In genomic region chr5:125244825-125245533, GRCm38 (mm10) we compare ENCODE assay signal across 9 mouse cellular contexts.
DNase-seq lines count a peak whose midpoint lies in the region; ATAC-seq and TF ChIP-seq lines count a peak whose summit lies in the region.
"Had no signal": no experiment of that assay in that cellular context is flagged by ENCODE, and none has a peak within 500 bp of the region (broad histone marks: within the 10 kb centered on the region; RNA-seq: fewer than 3 reads in every experiment).

No protein-coding gene starts in this region.

- peak overlapping the region; percentile 49 for H3K4me2 ChIP-seq in hindbrain, postnatal 0 days (ENCODE audit: low read depth, low read length)
- H3K4me2 ChIP-seq in neural tube, embryonic 15.5 days = peak overlapping the region; percentile 56

- H3K36me3 ChIP-seq in hindbrain, postnatal 0 days (ENCODE audit: insufficient read depth, low read length) = no peaks in the 10 kb centered on the region
- no peaks in the 10 kb centered on the region for H3K36me3 ChIP-seq in neural tube, embryonic 15.5 days
- H3K36me3 ChIP-seq: liver, embryonic 13.5 days had no signal

- ATAC-seq in hindbrain, postnatal 0 days = peak; percentile 51
- peak; percentile 40 for ATAC-seq in neural tube, embryonic 15.5 days (ENCODE audit: low FRiP score)

- H3K27ac ChIP-seq in hindbrain, postnatal 0 days = peak overlapping the region; percentile 85
- peak overlapping the region; percentile 92 for H3K27ac ChIP-seq in neural tube, embryonic 15.5 days (replicated peaks)
- H3K27ac ChIP-seq: liver, embryonic 13.5 days had no signal

- no peaks in the 10 kb centered on the region for H3K27me3 ChIP-seq in hindbrain, postnatal 0 days (ENCODE audit: insufficient read depth, low read length)
- H3K27me3 ChIP-seq in neural tube, embryonic 15.5 days (replicated peaks) = no peaks in the 10 kb centered on the region

- no peak overlapping the region for H3K4me3 ChIP-seq in hindbrain, postnatal 0 days (ENCODE audit: low read length)
- peak overlapping the region; percentile 23 for H3K4me3 ChIP-seq in neural tube, embryonic 15.5 days (replicated peaks)
- H3K4me3 ChIP-seq: liver, embryonic 13.5 days had no signal

- H3K4me1 ChIP-seq in hindbrain, postnatal 0 days (ENCODE audit: insufficient read depth, low read length) = peaks cover 12% of the 10 kb centered on the region
- H3K4me1 ChIP-seq in neural tube, embryonic 15.5 days = peaks cover 52% of the 10 kb centered on the region
- H3K4me1 ChIP-seq: liver, embryonic 13.5 days had no signal

- H3K9me3 ChIP-seq in hindbrain, postnatal 0 days (ENCODE audit: low read length) = no peaks in the 10 kb centered on the region
- no peaks in the 10 kb centered on the region for H3K9me3 ChIP-seq in neural tube, embryonic 15.5 days (replicated peaks)
- H3K9me3 ChIP-seq: liver, embryonic 13.5 days had no signal

- 12% methylated on average over 13 of the region's 13 CpGs for WGBS in hindbrain, postnatal 0 days
- 7% methylated on average over 12 of the region's 13 CpGs for WGBS in neural tube, embryonic 15.5 days

- intact Hi-C loops in left cerebral cortex, postnatal 4 days (cut with DNase I) = no loop called here

- no peak for TF ChIP-seq CTCF in hindbrain, postnatal 0 days (IDR thresholded peaks at IDR 0.05; ENCODE audit: low read depth)

- DNase-seq in left cerebral cortex, postnatal 4 days = peak; percentile 77
- DNase-seq in left cerebral cortex, adult 11 months (ENCODE audit: low spot score) = no peak
- DNase-seq in embryo, embryonic 9.5 days (ENCODE audit: extremely low spot score) = peak; percentile 51
- peak; percentile 66 for DNase-seq in hindbrain, postnatal 0 days (ENCODE audit: low spot score)
- DNase-seq in right cerebral cortex, postnatal 36 days (ENCODE audit: low spot score in 2 of 2) = no peak
- DNase-seq in thymus, postnatal 0 days (ENCODE audit: low spot score) = no peak
- no peak for DNase-seq in thymus, postnatal 10 days (ENCODE audit: low spot score in 2 of 2)
- DNase-seq: liver, embryonic 13.5 days had no signal

- 0 out of 2 replicates have a peak overlapping the region, but pooled peaks have one; percentile 15 for H3K9ac ChIP-seq in hindbrain, postnatal 0 days (replicated peaks; ENCODE audit: low read length)
- peak overlapping the region; percentile 41; the same call in 1 of the 2 replicates for H3K9ac ChIP-seq in neural tube, embryonic 15.5 days (replicated peaks)
- H3K9ac ChIP-seq: liver, embryonic 13.5 days had no signal

Comparison
In these comparisons a context has a peak if more than half of its experiments do, and no peak if none do; other contexts are left out.
1. DNase-seq: peak in left cerebral cortex, postnatal 4 days (single experiment), embryo, embryonic 9.5 days (single experiment) and hindbrain, postnatal 0 days (single experiment); none in left cerebral cortex, adult 11 months (single experiment), right cerebral cortex, postnatal 36 days (0 of 2), thymus, postnatal 0 days (single experiment) and thymus, postnatal 10 days (0 of 2).